Mouse (Mus musculus) NIH3T3 (cell line): Measurements from ENCODE around the gene Mmp2.
A peak's percentile ranks its signal among the peaks of the same experiment; 100 is the strongest.
"Not testable (repeated sequence)": the region's sequence is repeated elsewhere in the genome, so short reads cannot be mapped to it uniquely, and the experiment has no call there.

Experiments used
- DNase-seq: peaks from one replicate; pipeline ENCODE4 v3.0.0-alpha.2; 2012; ENCODE audit warnings: low read depth

Mmp2 gene

DNA sequence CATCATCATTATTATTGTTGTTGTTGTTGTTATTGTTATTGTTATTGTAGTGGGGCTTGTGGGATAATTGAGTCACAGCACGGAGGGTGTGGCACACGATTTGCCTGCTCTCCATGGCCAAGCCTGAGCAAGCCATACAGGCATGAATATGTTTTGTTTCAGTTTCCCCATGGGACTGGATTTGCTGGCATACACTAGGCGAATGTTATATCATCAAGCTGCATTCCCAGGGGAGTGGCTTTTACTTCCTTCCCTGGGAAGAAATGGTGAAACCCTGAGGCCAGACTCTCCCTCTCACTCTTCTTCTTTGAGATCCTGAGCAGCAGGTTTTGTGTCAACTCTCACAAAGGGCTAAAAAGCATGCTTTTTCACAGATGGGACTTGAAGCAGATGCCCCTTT lies 11.5 kb downstream of the Mmp2 start:
- DNase-seq, result peak; percentile 72

DNA sequence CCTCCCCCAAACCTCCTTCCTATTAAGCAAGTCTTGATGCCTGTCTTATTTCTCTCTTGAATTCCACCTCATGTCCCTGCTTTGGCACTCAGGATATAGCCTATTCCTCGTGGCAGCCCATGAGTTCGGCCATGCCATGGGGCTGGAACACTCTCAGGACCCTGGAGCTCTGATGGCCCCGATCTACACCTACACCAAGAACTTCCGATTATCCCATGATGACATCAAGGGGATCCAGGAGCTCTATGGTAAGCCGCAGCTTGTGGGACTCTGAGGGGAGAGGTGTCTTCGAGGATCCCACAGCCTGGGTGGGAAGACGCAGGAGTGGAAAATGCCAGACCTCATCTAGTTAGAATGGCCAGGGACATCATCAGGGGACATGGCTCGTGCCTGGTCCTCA lies 12.1 kb downstream of the Mmp2 start:
- DNase-seq, result no peak

DNA sequence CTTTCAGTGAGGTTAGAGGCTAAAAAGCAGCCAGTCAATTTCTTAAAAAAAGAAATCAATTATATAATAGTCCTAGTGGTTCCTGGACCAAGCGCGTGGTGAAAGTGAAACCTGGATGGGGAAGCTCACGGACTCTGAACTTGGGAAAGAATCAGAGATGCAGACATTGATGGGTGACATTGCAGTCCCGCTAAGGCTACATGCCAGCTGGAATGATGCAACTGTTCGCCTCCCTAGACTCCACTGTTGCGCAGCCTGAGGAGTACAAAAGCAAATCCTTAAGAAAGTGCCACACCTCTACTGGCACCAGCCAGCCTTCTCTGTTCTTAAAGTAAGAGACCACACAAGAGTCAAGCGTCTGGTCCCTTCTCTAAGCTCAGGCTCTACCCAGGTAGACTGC lies 12.8 kb downstream of the Mmp2 start:
- peak; percentile 61 for DNase-seq

DNA sequence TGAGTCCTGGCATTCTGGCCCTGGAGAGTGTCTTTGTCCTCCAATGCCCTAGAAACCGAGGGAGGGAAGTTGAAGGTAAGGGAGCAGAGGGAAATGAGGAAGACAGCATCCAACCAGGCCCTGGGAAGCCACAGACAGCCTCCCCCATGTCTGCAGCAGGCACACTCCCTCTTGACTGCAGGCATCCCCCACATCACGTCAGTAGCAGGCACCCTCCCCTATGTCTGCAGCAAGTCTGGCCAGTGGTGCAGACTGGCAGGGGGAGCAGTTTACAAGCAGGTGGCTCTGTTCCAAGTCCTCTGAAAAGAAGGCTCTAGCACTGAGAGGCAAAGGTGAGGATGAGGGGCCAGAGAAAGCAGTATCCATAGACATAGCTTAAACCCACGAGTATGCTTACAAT lies 19.6 kb downstream of the Mmp2 start:
- peak; percentile 66 for DNase-seq

DNA sequence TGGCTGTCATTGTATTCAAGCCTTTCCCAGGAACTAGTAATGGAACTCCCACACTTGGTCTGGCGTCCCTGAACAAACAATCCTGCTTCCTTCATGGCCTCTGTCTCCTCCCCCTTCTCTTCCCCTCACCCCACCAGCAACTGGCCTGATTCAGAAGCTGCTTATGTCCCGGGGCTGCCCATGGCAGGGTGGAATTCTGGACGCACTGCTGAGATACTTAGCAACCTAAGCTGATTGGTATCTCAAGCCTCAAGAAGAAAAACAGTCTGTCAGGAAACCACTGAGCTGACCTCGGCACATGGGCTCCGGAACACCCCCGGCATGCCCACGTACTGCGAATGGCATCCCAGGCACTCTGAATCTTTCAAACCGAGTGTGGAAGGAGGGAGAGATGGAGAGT lies 20.2 kb downstream of the Mmp2 start:
- DNase-seq, result peak; percentile 82

DNA sequence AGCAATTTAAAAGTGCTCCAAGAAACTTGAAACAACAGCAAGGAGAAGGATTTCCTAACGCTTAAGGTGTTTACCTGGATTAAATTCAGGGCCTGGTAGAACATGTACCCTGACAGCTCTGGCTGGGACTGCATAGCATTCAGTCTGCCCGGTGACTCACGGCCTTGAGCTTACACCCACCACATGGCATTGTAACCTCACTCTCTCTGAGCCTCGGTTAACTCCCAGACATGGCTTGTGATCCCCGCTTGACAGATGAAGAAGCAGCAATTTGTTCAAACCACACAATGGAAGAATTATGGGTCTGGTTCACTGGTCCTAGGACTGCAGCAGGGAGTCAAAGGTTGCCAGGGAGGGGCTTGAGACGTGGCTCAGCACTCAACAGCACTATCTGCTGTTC lies 22.2 kb downstream of the Mmp2 start:
- DNase-seq, result peak; percentile 87

DNA sequence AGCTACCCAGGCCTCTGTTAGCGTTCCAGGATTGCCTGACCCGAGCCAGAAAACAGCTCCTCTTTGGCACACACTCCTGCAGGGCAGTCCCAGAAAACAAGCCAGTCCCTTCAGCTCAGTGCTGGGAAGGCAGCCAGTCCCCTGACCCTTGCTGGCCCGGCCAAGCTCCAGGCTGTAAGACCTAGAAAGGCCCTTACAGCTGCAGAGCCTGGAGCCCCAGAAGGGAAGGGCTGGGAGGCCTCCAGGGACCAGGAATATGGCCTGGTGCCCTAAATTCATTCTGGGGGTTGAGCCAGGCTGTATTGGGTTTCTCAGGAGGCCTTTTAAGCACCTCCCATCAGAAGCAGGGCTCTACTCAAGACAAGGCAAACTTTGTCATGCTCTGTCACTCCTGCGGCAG lies 23.1 kb downstream of the Mmp2 start:
- peak; percentile 98 for DNase-seq

DNA sequence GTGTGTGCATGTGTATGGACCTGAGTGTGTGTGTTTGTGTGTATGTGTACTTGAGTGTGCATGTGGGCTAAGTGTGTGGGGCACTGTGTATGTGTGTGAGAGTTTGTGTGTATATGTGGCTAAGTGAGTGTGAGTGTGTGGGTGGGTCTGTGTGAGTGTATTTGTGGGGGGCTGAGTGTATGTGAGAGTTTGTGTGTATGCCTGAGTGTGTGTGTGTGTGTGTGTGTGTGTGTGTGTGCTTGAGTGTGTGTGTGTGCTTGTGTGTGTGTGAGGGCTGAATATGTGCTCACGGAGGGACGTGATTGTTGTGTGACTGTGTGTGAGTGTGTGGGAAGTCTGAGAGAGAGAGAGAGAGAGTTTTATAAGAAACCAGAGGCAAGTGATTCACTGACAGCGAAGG lies 24.3 kb downstream of the Mmp2 start:
- no peak for DNase-seq

DNA sequence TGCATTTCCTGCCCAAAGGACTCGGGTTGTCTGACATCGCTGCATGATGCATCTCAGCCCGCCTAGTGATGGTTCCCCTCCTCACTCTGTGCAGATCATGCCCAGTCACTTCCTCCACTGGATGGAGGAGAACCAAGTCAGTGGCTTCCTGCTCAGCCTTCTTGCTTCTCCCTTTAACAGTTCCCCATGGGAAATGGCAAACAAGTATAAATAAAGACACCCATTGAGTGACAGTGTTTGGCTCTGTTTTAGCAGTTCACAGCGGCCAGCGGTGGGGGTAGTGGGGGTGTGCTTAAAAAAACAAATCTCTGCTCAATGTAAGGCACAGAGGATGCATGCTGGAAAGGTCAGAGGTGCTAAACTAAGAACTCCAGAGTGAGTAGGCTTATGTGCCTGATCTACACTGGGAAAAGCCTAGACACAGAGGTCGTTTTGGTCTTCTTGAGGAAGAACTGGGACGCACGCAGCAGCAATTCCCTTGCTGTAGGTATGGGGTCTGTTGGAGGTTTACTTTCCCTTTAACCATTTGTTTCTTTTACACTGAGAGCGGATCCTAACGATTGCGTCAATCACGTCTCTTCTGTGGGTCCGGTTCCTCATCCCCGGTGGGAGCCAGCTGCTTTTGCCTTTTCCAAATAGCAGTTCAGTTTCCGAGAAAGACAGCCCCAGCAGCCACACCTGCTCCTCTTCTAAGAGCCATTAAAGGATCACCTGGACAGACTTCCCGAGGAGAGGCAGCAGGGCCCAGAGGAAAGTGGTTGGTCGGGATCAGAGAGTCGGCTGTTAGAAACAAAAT lies 26.3 kb downstream of the Mmp2 start:
- DNase-seq, result no peak

DNA sequence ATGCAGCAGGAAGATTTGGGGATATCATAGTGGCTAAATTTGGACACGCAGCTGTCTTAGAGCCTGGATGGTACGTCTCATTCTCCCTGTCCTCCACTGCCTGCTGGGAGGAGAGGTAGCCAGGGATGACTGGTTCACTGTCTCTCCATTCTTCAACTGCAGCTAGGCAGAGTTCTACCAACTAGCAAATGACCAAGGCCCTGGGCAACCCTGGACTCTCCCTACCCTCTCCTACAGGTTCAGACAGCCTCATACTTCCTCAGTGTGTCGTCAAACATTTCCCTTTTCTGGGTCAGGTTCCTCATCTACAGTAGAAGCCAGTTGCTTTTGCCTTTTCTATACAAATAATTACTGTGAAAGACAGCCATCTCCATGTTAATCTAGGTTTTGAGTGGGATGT lies 27.6 kb downstream of the Mmp2 start:
- no peak for DNase-seq

DNA sequence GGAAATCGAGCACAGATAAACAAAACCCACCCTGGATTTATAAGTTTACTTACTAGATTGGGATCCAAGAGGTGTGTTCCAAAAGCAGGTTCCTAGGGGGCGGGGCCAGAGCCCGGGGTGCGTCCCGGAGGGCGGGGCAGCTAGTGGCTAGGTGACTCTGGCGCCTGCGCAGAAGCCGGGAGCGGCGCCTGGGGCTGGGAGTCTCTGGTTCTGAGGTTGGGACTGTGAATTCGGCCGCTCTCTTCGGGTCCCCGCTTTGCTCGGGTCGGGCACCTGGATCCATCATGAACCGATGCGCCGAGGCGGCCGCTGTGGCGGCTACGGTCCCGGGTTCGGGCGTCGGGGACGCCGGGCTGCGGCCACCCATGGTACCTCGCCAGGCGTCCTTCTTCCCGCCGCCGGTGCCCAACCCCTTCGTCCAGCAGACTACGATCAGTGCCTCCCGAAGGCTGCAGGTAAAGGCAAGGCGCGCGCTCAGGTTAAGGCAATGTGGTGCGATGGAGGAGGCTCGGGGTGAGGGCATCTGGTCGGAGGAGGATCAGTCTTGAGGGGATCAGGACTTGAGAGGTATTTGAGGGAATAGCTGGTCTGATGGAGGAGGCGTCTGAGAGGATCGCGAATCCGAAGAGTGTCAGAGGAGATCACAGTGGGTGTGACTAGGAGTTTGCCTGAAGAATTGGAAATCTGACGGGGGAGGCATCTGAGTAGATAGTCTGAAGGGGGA lies 28.2 kb downstream of the Mmp2 start, which contains the start of gene Lpcat2:
TSS of gene Lpcat2 (plus strand) at position 169 of the 724 bp plus-strand sequence.
- no peak for DNase-seq

DNA sequence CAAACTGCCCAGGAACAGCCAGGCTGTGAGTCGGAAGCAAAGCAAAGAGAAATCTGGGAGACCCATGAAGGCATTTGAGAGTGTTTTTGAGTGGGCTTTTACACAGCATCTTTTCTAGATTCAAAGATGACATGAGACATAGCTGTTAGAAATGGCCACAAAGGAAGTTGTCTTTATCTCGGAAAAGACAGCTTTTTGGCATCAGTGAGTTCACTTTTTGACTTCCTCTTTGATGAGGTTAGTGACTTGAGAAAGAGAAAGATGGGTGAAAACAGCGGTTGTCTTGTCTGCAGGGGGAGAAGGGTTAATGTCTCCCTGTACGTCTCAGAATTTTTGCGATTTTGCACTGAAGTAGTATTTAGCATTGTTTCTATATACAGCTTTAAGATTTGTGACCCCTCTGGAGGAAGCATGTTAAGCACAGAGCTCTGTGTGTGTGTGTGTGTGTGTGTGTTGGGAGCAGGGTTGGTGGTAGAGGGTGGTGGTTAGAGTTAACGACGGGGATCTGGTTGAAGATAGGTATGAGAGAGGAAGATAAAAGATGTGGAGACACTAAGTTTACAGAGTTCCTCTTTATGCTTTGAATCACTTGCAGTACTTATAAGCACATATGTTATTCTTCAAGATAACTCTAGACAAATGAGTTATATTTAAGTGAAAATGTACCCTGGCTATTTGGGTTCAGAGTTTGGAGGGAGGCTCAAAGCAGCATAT lies 29.3 kb downstream of the Mmp2 start:
- no peak for DNase-seq

DNA sequence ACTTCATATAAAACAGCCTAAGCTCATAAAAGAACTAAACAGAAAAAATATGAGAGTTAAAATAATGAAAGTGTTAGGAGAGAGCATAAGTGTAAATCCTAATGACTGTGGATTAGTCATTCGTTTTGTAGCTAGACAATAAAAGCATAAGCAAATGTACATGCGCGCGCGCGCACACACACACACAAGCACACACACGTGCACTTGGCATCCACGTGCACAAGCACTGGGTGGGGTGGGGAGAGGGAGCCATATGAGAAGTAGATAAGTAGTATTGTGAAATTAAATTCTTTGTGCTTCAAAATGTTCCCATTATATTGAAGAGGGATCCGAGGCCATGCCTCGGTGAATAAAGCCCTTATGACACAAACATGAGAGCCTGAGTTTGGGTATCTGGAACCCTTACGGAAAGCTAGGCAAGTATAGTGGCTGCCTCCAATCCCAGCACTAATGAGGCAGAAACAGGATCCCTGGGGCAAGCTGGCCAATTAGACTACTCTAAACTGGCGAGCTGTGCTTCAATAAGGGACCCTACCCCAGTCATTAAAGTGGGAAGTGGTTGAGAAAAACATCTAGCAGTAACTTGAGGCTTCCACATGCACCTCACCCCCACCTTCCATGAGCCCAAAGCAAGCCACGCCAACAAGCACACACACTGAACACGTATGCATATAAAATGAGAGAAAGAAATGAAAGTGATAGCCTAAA lies 31.5 kb downstream of the Mmp2 start:
- DNase-seq, result no peak

DNA sequence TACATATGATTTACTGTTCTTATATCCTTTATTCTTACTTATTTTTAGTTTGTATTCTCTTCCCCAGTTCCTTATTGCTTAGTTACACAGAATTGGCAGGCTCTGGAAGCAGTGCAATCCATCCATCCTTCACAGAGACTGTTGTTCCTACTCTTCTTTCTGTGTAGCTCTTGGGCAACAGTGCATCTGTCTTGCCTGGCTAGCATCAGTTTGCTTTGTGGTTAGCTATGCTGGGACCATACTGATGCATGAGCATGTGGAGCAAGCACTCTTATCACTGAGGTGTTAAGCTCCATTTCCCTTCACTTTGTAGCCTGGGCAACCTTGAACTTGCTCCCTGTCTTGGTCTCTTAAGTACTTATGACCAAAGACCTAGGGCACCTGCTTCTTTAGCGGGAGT lies 34.9 kb downstream of the Mmp2 start:
- DNase-seq, result no peak

DNA sequence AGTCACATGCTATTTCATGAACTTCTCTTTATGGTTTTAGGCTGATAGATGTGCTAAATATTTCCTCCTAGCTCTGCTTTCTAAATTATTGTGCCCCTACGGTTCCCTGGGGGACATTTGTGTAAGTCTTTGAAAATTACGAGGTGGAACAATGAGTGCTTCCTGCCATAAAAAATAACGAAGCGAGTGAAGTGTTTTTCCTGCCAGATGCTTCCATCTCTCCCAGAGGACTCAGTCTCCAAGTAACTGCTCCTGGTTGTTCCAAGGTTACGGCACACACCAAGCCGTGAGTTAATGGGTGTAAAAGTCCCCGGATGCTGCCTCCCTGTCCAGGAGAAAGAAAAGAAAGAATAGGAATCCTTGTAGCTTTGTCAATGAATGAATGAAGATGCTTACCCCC lies 43.2 kb downstream of the Mmp2 start:
- no peak for DNase-seq

DNA sequence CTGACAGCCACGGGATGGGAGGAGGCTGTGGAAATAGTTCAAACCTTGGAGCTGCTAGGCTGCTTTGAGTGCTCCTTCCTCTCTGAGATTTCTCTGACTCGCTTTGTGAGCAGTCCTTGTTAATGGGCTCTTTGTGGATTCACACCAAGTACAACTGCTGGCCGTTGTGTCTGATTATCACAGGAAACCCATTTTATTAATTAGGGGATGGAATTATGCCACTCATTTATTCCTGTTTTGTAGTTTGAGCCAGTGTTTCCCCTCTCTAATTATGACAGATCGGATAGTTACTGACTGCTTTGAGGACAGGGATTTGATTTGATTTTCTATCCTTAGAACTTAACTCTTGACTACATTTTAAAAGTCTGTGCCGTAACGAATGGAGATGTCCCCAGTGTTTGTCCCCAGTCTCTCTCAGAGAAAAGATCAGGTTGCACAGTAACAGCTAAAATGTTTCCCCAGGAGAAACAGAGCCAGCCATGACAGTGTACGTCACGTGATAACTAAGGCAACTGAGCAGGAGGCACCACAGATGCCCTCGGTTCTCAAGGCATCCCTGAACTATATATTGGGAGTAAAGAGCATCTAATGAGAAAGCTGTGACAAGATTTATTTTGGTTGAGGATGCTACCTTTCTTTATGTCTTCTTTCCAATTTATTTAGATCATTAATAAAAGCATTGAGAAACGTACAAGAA lies 45.1 kb downstream of the Mmp2 start:
- DNase-seq, result no peak

DNA sequence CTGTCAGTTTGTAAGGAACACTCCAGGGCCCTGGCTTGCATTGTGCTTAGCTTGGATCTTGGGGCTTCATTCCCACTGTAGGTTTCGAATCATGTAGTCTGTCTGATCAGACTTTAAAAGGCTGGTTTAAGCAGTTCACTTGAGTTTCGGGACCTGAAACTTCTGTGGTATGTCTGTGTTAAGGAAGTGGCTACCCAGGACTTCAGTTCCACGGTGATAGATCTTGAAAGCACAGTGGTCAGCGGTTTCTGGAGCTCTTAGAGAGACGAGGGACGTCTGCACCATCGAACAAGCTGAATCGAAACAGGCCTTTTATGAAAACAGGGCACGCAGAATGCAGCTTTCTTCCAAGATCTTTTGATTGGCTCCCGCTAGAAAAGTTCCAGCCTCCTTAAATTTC lies 48.7 kb downstream of the Mmp2 start:
- no peak for DNase-seq

DNA sequence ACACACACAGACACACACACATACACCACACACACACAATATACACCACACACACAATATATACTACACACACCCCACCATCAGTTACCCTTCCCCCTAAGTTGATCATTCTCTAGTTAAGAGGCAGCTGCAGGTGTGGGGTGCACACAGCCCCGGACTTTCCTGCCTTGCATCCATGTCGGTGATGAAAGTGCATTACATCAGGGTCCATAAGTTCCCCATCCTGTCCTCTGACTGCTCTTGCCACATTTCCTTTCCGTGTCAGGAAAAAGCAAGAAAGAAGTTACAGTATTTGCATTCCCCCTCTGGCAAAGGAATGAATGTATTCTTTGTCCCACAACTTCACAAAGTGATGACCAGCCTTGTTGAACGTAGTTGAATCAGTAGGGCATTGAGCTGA lies 54.2 kb downstream of the Mmp2 start:
- peak; percentile 10 for DNase-seq

DNA sequence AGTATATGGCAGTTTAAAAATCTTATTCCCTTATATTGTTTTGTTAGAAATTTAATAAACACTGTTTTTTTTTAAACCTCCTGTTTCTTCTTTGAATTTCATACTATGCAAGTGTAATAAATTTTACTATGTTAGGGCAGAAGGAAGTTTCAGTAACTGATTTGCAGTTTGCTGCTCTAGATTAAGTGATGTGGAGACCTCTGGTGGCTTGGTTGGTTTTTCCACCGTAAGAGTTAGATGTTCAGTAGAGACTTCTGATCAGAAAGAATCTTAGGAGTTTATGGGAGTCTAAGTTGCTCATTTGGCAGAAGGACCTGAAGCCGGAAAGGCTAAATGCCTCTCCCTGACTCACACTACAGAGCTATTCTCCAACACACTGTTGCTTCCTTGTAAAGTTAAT lies 56.7 kb downstream of the Mmp2 start:
- DNase-seq, result peak; percentile 58

DNA sequence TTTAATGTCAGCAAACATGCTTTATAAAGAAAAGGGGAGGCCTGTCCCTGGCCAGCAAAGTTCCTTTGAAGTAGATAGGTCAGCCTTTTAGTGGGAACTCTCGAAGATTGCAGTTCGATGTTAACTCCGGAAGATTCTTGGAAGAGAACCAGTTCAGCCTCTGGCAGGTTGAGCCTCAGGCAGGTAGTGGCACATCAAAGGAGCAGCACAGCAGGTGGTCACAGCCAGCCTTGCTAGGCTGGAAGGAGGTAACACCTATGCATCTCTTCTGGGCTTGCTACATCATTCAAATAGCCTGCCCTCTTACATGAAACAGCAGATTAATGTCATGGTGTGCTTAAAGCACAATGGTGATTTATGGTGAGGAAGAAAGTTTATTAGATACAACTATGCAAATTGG lies 65.1 kb downstream of the Mmp2 start:
- not testable (repeated sequence) for DNase-seq

DNA sequence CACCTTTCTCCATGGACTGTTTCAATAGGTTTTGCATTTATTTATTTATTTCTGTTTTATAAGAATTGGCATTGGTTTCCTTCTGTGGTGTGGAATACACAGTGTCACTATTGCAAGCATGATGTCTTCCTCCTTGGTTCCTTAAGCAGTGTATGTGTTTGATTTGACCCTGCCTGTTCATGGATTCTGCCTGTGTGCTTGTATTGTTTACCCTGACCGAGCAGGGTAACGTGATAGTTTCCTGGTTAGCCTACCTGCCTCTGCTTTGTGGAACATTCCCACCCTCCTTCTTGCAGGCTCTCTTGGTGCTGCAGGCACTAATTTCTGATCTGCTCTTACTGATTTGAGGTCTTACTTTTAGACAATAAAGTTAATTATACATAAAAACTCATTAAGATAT lies 66.8 kb downstream of the Mmp2 start:
- DNase-seq, result no peak

DNA sequence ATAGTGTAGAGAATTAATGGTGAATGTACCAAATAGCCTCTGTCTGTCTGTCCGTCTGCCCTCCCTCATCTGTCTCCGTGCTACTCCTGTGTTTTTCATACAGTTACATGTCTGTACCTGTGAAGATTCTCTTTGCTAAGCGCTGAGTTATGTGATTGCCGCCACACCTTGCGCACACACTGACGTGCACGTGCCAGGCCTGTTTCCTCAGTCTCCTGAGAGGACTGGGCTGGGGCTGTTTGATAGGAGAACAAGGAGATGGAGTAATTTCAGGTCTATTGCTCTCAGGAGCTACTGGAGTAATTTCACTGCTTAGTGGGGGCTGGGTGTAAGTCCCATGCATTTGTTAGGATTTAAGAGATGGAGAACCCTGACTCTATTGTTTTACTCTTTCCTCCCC lies 68.0 kb downstream of the Mmp2 start:
- no peak for DNase-seq
